Mouse (Mus musculus) kidney, postnatal 36 days (tissue): ENCODE measurements around the gene Aqp2.
A peak's percentile ranks its signal among the peaks of the same experiment; 100 is the strongest.

ENCODE experiments used
- DNase-seq, 2 experiments: peaks; one replicate each; pipeline ENCODE4 v3.0.0; 2021 to 2022; ENCODE audit warnings: mixed read lengths in 2 of 2

The Aqp2 gene

GRCm38 (mm10) chr15:99631618-99632017 lies 52.8 kb downstream of the Aqp2 start:
- DNase-seq, result peak in 1 of 2 experiments; percentile 25
